Mouse (Mus musculus) adrenal gland, adult 2 months (tissue): ENCODE data around the gene Polr2g. TPM values are rescaled to one million over a fixed set of nuclear protein-coding genes. Genes with fewer than 3 reads are reported as not detected.

Source experiments
- DNase-seq: peaks from one replicate; pipeline ENCODE4 v3.0.0; 2021
- polyA plus RNA-seq: library from polyadenylated mRNA; depleted of rRNA; stranded (reverse); fragments of >200 nt; gene quantifications from 2 replicates; pipeline ENCODE4 v1.2.3, GENCODE M21; 2012
- total RNA-seq, 2 experiments: library from RNA; stranded (reverse); gene quantifications; 2 replicates each; pipeline ENCODE4 v1.2.3; 2021

The Polr2g gene
- total and polyA plus RNA-seq, 3 experiments = 24.0 to 103 (median 71.9) TPM

GRCm38 (mm10) chr19:8818301-8818798, 20.0 kb upstream of the Polr2g start:
- no peak for DNase-seq

DNA sequence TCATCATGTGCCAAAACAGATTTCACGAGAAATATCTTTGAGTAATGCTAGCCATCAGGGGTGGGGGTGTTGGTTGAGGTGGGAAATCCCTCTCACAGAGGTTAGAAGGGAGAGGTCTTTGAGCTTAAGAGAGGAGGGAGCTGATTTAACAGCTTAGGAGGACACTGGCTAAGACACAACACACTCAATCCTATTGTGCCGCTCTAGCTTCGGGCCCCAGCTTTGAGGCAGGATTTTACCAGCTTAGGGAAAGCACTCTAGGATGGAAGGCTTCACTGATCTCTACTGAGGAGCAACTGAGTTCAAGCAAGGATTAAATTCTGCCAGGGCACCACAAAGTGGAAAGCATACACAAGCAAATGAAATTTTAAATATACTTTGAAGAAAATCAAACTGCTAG, 18.6 kb upstream of the Polr2g start:
- no peak for DNase-seq

GRCm38 (mm10) chr19:8815812-8816211, 17.4 kb upstream of the Polr2g start:
- peak; percentile 59 for DNase-seq

DNA sequence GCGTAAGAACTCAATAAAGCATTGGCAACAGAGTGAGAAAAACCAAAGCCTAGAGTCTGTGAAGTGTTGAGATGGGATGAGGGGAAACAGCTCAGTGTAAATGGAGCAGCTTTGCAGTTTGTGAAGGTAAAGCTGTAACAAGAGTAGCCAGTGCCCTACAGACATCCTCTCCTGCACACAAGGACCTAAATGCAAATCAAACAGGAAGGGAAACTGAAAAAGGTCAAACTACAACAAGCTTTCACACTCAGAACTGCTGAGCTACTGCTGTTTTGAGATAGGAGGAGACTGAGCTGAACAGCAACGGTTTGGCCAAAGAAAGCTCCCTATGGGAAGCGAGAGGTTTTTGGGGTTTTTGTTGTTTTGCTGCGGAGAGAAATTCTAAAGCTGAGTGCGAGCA, 8.4 kb upstream of the Polr2g start:
- DNase-seq = no peak

DNA sequence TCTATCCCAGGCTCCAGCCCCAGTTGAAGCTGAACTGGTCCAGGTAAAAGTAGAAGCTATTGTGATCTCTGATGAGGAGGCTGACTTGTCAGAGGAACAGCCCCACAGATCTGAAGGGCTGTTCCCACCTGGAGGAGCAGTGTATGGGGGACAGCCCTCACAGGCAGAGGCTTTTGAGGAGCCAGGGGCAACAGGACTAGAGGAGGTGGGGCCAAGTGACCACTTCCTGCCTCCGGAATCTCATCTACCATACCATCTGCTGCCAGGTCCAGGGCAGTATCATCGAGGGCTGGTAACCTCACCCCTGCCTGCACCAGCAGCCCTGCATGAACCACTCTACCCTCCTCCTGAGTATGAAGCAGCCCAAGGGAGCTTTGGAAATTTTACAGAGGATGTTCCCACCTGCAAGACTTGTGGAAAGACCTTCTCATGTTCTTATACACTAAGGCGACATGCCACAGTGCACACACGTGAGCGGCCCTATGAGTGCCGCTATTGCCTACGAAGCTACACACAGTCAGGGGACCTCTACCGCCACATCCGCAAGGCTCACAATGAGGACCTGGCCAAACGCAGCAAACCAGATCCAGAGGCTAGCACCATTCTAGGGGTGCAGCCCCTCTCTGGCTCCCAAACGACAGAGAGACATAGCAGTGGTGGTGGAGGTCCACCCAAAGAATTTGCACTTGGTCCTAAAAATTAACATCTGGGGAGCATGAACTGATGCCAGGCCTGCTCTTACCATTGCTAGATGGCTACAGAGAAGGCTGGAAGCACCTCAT, 5.7 kb upstream of the Polr2g start:
- DNase-seq = no peak

DNA sequence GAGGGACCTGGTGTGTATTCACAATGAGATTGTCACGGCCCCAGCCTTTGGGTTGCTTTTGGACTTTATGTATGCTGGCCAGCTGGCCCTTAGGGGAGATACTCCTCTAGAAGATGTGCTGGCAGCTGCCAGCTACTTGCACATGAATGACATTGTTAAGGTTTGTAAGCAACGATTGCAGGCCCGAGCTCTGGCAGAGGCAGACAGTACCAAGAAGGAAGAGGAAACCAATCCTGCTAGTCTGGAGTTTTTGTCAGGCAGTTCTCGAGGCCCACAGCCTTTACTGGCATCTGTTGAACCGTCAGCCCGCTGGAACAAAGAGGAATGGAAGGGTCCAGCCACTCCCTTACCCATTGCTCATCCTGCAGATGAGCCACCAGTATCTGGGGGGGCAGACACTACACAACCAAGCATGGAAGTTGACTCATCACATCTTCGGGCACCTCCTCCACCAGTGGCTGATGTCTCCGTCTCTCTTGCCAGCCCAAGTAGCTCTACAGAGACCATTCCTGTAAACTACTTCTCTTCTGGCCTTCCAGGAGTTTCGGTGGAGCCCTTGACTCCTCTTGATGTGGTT, 4.9 kb upstream of the Polr2g start:
- DNase-seq = no peak

- peak; percentile 96 for DNase-seq
Measured at GRCm38 (mm10) chr19:8802130-8802821, 3.9 kb upstream of the Polr2g start, which contains the start of gene Zbtb3. Gene Zbtb3, plus strand, starts transcription at chr19:8802555.

GRCm38 (mm10) chr19:8798947-8799315, 554 bp upstream of the Polr2g start:
- no peak for DNase-seq

- DNase-seq = no peak
Measured at GRCm38 (mm10) chr19:8790171-8790570, 8.2 kb downstream of the Polr2g start.

DNA sequence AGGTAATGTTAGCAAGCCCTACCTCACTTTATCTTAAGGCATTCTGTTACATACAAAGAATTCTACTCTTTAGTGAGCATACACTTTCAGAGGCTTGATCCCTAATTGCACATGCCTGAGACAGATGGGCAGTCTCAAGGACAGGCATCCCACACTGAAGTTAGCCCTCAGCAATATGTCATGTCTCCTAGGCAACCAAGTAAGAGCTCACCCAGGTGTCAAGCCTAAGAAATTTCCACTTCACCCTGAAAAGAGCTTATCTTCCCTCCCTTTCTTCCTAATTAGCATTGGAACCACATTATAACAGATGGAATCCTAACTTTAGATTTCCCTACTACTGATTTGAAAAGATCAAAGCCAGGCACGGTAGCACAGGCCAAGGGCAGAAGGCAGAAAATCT, 9.2 kb downstream of the Polr2g start:
- DNase-seq = no peak

- DNase-seq = no peak
Measured at GRCm38 (mm10) chr19:8788521-8788920, 9.9 kb downstream of the Polr2g start.

DNA sequence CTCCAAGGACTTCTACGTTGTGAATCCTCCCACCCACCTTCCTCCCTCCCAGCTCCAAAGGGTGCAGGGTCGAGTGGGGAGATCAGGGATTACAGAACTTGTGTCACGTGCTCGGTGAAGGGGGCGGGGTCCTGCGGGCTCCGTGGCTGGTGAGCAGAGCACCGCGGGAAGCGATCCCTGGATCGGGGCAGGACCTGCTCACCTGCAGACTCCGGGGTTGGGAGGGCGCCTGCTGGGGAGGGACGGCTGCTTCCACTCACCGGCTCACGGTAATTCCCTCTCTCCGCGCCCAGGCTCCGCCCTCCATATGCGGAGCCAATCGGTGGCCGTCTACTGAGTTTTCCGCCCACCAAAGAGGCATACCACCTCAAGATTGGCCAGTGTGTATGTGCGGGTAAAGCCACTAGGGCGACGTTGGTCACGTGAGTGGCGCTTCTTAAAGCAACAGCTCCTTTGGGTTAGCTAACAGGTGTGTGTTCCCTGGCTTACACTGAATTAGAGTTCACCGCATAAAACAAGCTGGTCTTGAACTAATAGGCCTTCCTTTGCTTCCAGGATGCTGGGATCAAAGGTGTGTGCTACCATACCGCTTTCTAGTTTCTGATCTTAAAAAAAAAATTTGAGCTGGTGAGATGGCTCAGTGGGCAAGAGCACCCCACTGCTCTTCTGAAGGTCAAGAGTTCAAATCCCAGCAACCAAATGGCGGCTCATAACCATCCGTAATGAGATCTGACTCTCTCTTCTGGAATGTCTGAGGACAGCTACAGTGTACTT, 12.2 kb downstream of the Polr2g start, which contains the start of gene Taf6l:
Taf6l (minus strand) TSS at position 410 of the 774 bp plus-strand sequence.
- peak; percentile 94 for DNase-seq

DNA sequence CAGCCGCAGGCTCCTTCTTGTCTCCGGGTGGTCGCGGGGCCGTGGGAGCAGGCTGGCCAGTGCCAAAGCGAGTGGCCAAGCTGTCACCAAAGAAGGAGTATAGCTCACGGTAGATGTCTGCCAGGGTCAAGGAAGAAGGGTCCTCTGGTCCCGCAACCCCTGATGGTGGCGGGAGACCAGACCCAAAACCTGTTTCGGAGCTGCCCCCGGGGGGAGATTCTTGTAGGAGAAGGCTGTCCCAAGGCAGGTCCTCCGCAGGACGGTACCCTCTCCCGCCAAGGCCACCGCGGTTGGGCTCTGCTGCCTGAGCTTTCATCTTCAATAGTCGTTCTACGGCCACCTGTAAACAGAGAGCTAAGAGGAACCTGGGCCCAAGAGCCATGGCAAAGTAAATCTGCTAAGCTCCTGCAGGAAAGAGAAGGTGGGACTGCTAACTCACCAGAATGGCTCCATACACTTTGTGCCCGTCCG, 23.4 kb downstream of the Polr2g start:
- peak; percentile 61 for DNase-seq

DNA sequence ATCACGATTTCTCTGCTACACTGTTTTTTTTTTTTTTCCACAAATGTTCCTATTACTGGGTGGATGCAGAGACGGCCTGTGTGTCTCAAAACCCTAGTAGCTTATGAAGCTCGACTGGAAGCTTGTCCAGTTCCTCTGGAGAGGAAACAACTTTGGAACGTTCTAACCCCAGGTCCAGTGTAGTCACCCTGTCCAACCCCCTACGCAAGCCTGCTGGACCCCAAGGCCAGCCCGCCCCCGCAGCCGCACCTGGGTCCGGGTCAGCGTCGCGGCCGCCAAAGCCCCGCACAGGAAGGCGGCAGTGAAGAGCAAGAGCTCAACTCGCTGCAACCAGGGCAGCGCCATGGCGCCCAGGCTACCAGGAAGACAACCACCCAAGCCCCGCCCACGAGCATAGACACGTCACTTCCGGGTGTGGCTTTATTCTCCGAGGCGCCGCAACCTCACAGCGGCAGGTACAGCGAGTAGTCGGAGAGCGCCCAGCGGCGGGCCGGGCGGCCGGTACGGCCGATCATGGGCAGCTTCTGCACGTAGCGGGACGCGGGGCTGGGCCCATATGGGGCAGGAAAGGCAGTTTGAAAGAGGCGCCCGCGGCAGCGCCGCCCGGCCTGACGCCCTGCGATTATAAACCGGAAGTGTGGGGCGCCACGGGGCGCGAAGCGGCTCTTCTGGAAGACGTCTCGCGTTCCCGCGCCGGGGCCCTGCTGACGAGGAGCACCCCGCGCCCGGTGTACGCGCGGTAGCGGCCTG, 24.1 kb downstream of the Polr2g start, which contains the start of gene Tmem179b:
Tmem179b (minus strand) TSS at position 382 of the 750 bp plus-strand sequence.
- DNase-seq = peak; percentile 96

GRCm38 (mm10) chr19:8773409-8773808, 25.0 kb downstream of the Polr2g start:
- no peak for DNase-seq

DNA sequence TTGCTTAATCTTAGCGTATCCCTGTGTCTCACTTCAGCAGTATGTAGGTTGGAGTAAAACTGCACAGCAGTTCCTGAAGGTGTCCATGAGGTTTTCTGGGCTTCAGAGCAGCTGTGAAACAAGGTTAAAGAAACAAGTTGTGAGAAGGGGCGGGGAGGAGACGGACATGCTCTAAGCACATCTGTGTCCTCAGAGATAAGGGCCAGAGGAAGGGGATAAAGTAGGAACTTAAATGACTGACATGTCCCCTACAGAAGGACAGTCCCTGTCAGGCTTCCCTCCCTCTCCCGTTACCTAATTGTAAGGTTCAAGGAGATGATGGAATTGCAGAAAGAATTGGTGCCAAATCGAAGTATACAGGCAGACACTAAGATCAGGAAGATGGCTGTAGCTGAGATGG, 25.4 kb downstream of the Polr2g start:
- DNase-seq = no peak

DNA sequence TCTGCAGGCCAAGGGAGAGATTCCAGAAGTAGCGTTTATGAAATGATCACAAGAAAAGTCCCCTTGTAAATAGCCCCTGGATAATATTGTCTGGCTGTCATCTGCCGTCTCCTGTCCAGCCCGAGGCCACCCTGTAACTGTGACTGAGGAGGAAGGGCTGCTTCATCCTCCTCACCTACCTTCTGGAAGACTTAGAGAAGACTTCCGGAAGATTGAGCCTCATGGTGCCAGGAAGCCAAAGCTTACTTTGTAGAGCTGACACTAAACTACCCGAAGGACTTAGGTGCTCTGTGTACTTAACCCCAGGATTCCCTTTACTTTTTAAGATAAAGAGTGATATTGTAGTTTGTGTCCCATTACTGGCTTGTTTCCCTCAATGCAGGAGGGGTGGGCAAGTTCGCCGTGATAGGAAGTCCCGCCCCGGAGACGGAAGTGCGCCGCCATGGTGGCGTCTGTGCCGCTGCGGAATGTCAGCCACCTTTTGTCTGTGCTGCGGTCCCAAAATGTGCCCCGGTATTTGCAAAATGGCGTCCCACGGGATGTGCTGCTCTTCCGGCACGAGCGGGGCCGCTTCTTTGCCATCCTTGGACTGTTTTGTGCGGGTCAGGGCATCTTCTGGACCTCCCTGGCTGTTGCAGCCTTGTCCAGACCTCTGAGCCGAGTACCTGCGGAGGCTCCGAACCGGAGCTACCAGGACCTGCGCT, 27.7 kb downstream of the Polr2g start, which contains the start of gene Tmem223:
Tmem223 (plus strand) TSS at position 430 of the 704 bp plus-strand sequence.
- peak; percentile 88 for DNase-seq

DNA sequence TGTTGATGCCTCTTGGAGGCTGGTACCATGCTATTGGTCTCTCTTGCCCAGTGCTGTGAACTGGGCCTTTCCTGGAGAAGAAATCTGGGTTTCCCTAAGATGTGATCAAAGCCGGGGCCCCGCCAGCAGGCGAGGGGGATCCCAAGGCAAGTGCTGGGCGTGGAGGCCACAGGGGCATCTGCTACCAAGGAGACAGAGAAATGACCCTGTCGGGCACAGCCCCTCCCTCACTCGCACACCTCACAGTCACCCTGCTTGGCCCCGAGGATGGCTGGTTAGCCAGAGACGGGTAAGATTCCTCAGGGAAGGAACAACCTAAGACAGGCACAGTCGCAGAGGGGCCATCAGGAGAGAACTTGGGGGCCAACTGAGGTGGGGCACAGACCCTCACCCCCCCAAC, 32.8 kb downstream of the Polr2g start:
- DNase-seq = no peak

DNA sequence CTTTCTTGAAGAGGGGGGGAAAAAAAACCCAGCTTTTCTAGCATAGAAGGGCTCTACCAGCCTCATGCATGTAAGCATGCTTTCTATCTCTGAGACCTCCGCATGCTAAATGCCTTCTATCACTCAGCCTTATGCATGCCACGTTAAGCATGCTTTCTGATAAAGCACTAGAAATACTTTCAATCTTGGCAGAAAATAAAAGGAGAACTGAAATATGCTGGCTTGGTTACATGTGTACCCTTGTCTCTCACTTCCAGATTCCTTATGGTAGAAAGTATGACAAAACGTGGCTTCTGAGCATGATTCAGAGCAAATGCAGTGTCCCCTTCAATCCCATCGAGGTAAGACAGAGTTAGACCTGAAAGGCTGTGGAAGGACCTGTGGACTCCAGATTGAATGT, 35.1 kb downstream of the Polr2g start:
- DNase-seq = no peak

GRCm38 (mm10) chr19:8760757-8761156, 37.6 kb downstream of the Polr2g start:
- DNase-seq = no peak
